In the genomic region with DNA sequence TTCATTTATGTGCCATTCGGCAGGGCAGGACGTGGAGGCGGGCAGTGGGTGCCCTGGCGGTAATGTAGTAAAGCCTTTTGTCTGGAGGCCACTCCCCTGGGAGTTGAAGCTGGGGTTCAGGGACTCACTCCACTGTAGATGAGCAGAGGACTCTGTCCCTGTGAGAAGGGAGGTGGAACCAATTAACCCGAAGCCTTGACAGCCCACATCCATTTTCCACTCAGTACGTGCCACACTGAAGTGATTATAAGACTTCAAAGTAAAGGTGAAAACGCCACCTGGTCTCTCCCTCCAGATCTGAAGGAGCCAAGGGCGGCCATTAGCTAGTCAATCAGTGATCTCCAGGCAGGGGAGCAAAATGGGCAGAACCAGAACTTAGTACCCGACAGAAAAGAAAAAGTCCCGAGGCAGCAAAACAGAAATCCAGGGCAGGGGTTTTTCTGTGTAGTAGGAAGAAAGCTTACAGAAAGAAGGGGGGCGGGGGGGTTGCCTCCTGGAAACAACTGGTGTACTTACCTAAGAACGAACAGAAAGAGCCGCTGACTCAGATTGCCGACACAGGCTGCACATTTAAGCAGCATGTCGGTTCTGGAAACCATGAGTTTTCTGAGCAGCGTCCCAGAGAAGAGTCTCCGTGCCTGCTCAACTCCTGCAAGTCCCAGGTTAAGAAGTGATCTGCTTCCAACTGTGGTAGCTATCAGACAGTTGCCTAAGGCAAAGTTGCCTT, we compare ENCODE assay signal across 8 mouse cellular contexts. TPM values are rescaled to one million over a fixed set of nuclear protein-coding genes. Genes with fewer than 3 reads are reported as not detected.
DNase-seq lines count a peak whose midpoint lies in the region; ATAC-seq and TF ChIP-seq lines count a peak whose summit lies in the region.

A gene (minus strand): TSS at position 677 of the 727 bp plus-strand sequence.

- H3K27me3 ChIP-seq in embryonic facial prominence, embryonic 13.5 days = peaks cover 16% of the 10 kb centered on the region
- H3K27me3 ChIP-seq in heart, embryonic 15.5 days = peaks cover 18% of the 10 kb centered on the region
- no peaks in the 10 kb centered on the region for H3K27me3 ChIP-seq in kidney, postnatal 0 days (ENCODE audit: insufficient read depth, low read length)
- H3K27me3 ChIP-seq in lung, embryonic 16.5 days (ENCODE audit: control insufficient read depth, insufficient read depth, low read depth, low read length) = peaks cover 16% of the 10 kb centered on the region

- intact Hi-C loops in left cerebral cortex, adult 2 months (cut with DNase I) = no loop called here

- no peaks in the 10 kb centered on the region for H3K9me3 ChIP-seq in embryonic facial prominence, embryonic 13.5 days
- H3K9me3 ChIP-seq in heart, embryonic 15.5 days (replicated peaks) = no peaks in the 10 kb centered on the region
- H3K9me3 ChIP-seq in kidney, postnatal 0 days (replicated peaks; ENCODE audit: low read length) = no peaks in the 10 kb centered on the region
- H3K9me3 ChIP-seq in lung, embryonic 16.5 days (ENCODE audit: control insufficient read depth, low read length) = no peaks in the 10 kb centered on the region

- peak within 1 kb of the TSS; percentile 49; the same call in 1 of the 2 replicates for H3K9ac ChIP-seq in embryonic facial prominence, embryonic 13.5 days
- H3K9ac ChIP-seq in heart, embryonic 15.5 days = peak within 1 kb of the TSS; percentile 51
- peak within 1 kb of the TSS; percentile 35; the same call in 1 of the 2 replicates for H3K9ac ChIP-seq in kidney, postnatal 0 days (ENCODE audit: low read depth, low read length)
- H3K9ac ChIP-seq in lung, embryonic 16.5 days (ENCODE audit: low read length) = peak within 1 kb of the TSS; percentile 66

- peaks cover 39% of the 10 kb centered on the region for H3K4me1 ChIP-seq in embryonic facial prominence, embryonic 13.5 days
- H3K4me1 ChIP-seq in heart, embryonic 15.5 days (replicated peaks) = peaks cover 31% of the 10 kb centered on the region
- peaks cover 14% of the 10 kb centered on the region; the same call in 1 of the 2 replicates for H3K4me1 ChIP-seq in kidney, postnatal 0 days (replicated peaks; ENCODE audit: insufficient read depth, low read length)
- peaks cover 18% of the 10 kb centered on the region for H3K4me1 ChIP-seq in lung, embryonic 16.5 days (replicated peaks; ENCODE audit: control insufficient read depth, insufficient read depth, low read length)

- no peak for TF ChIP-seq CTCF in left cerebral cortex, adult 2 months (IDR thresholded peaks at IDR 0.05)
- no peak for TF ChIP-seq CTCF in kidney, postnatal 0 days (IDR thresholded peaks at IDR 0.05; ENCODE audit: low read depth)

- H3K4me2 ChIP-seq in embryonic facial prominence, embryonic 13.5 days = peak within 1 kb of the TSS; percentile 98
- H3K4me2 ChIP-seq in heart, embryonic 15.5 days = peak within 1 kb of the TSS; percentile 97
- H3K4me2 ChIP-seq in kidney, postnatal 0 days (ENCODE audit: low read length) = peak within 1 kb of the TSS; percentile 96
- peak within 1 kb of the TSS; percentile 92 for H3K4me2 ChIP-seq in lung, embryonic 16.5 days (ENCODE audit: low read depth, low read length)

- no peak for DNase-seq in left cerebral cortex, adult 2 months (ENCODE audit: extremely low spot score in 1 of 2, low spot score in 2 of 2)
- no peak for DNase-seq in left cerebral cortex, adult 9 months (ENCODE audit: low spot score in 2 of 2)
- DNase-seq in kidney, postnatal 0 days (ENCODE audit: low spot score) = peak; percentile 34
- DNase-seq in spleen, postnatal 10 days (ENCODE audit: low spot score in 2 of 2) = no peak

- peak within 1 kb of the TSS; percentile 92; the same call in 1 of the 2 replicates for H3K4me3 ChIP-seq in left cerebral cortex, adult 2 months
- H3K4me3 ChIP-seq in embryonic facial prominence, embryonic 13.5 days = peak within 1 kb of the TSS; percentile 93
- peak within 1 kb of the TSS; percentile 72 for H3K4me3 ChIP-seq in heart, embryonic 15.5 days
- peak within 1 kb of the TSS; percentile 86 for H3K4me3 ChIP-seq in kidney, postnatal 0 days (replicated peaks; ENCODE audit: low read depth, low read length)
- peak within 1 kb of the TSS; percentile 87 for H3K4me3 ChIP-seq in lung, embryonic 16.5 days (ENCODE audit: low read length)

- no peaks in the 10 kb centered on the region for H3K36me3 ChIP-seq in embryonic facial prominence, embryonic 13.5 days
- H3K36me3 ChIP-seq in heart, embryonic 15.5 days = no peaks in the 10 kb centered on the region
- H3K36me3 ChIP-seq in kidney, postnatal 0 days (ENCODE audit: insufficient read depth, low read length) = no peaks in the 10 kb centered on the region
- H3K36me3 ChIP-seq in lung, embryonic 16.5 days (ENCODE audit: control insufficient read depth, insufficient read depth, low read length) = no peaks in the 10 kb centered on the region

- 13% methylated on average over 17 of the region's 17 CpGs for WGBS in embryonic facial prominence, embryonic 13.5 days
- 26% methylated on average over 17 of the region's 17 CpGs for WGBS in heart, embryonic 15.5 days
- 19% methylated on average over 17 of the region's 17 CpGs for WGBS in kidney, postnatal 0 days
- WGBS in lung, embryonic 16.5 days = 15% methylated on average over 17 of the region's 17 CpGs

- no peak for ATAC-seq in embryonic facial prominence, embryonic 13.5 days (ENCODE audit: insufficient number of reproducible peaks, insufficient read depth, low FRiP score, low TSS enrichment, low read depth)
- no peak for ATAC-seq in heart, embryonic 15.5 days (replicated peaks; ENCODE audit: insufficient number of reproducible peaks, insufficient read depth, low FRiP score, low read depth)
- ATAC-seq in kidney, postnatal 0 days (replicated peaks; ENCODE audit: low FRiP score, low read depth) = 0 out of 2 replicates have a peak, but pooled peaks have one; percentile 41
- ATAC-seq in lung, embryonic 16.5 days (ENCODE audit: low read depth) = no peak
- no peak for ATAC-seq in granulocyte monocyte progenitor cell, adult 5-6 weeks (replicated peaks; ENCODE audit: poor library complexity, severe bottlenecking)

- H3K27ac ChIP-seq in left cerebral cortex, adult 2 months = no peak within 1 kb of the TSS
- H3K27ac ChIP-seq in embryonic facial prominence, embryonic 13.5 days = no peak within 1 kb of the TSS
- no peak within 1 kb of the TSS for H3K27ac ChIP-seq in heart, embryonic 15.5 days
- H3K27ac ChIP-seq in kidney, postnatal 0 days = peak within 1 kb of the TSS; percentile 63
- H3K27ac ChIP-seq in lung, embryonic 16.5 days (ENCODE audit: low read length) = peak within 1 kb of the TSS; percentile 85

RNA-seq across cellular contexts. Expression of the gene that starts here (rescaled TPM):
- 10 to 100 TPM; 60.0 to 70.8 TPM for total RNA-seq in left cerebral cortex, adult 2 months (2021)
- 21.8 and 22.0 TPM in 2 replicates for polyA plus RNA-seq in embryonic facial prominence, embryonic 13.5 days (2015; fragmentation: Nextera tagmentation; extraction: Ambion mirVana)
- 11.6 and 14.9 TPM in 2 replicates for polyA plus RNA-seq in heart, embryonic 15.5 days (2015; fragmentation: Nextera tagmentation; extraction: Ambion mirVana)
- 28.1 and 33.2 TPM in 2 replicates for polyA plus RNA-seq in kidney, postnatal 0 days (2015; fragmentation: Nextera tagmentation; extraction: Ambion mirVana)
- polyA plus RNA-seq in lung, embryonic 16.5 days (2015; fragmentation: Nextera tagmentation; extraction: Ambion mirVana) = 22.3 and 23.6 TPM in 2 replicates
- total RNA-seq in granulocyte monocyte progenitor cell, adult 5-6 weeks (2014; fragmentation: Nextera tagmentation) = 10.2 and 10.3 TPM in 2 replicates
- 8.6 and 8.9 TPM in 2 replicates for total RNA-seq in granulocyte monocyte progenitor cell, adult 5-6 weeks (2017)

Comparison
In these comparisons a context has a peak if more than half of its experiments do, and no peak if none do; other contexts are left out.
1. RNA of the gene that starts here (total RNA-seq): 60.0 to 70.8 TPM in left cerebral cortex, adult 2 months; 8.6 to 10.3 TPM in granulocyte monocyte progenitor cell, adult 5-6 weeks; every median in the first group is over 4 times any median in the second.
2. H3K27ac ChIP-seq: peak in kidney, postnatal 0 days (single experiment) and lung, embryonic 16.5 days (single experiment); none in left cerebral cortex, adult 2 months (single experiment), embryonic facial prominence, embryonic 13.5 days (single experiment) and heart, embryonic 15.5 days (single experiment).
3. Peak in every context shown above with its lines, with median percentiles within 50 percentile points of each other: H3K4me3 ChIP-seq, H3K4me2 ChIP-seq and H3K9ac ChIP-seq.